10 mouse cellular contexts compared by ENCODE assay signal in genomic region chr10:59310691-59311457, GRCm38 (mm10). TPM values are rescaled to one million over a fixed set of nuclear protein-coding genes. Genes with fewer than 3 reads are reported as not detected.
DNase-seq lines count a peak whose midpoint lies in the region; ATAC-seq and TF ChIP-seq lines count a peak whose summit lies in the region.
"Had no signal": no experiment of that assay in that cellular context is flagged by ENCODE, and none has a peak within 500 bp of the region (broad histone marks: within the 10 kb centered on the region; RNA-seq: fewer than 3 reads in every experiment).

No protein-coding gene starts in this region.

- 52% methylated on average over 6 of the region's 6 CpGs for WGBS in intestine, postnatal 0 days
- 50% methylated on average over 6 of the region's 6 CpGs for WGBS in lung, embryonic 15.5 days
- WGBS in forebrain, embryonic 13.5 days = 79% methylated on average over 6 of the region's 6 CpGs

- DNase-seq in adrenal gland, adult 2 months = peak; percentile 31
- DNase-seq in adrenal gland, adult 8-10 months = no peak
- DNase-seq in thymus, adult 18-20 months = no peak
- DNase-seq in testis, postnatal 14 days (ENCODE audit: low spot score) = no peak

- H3K9me3 ChIP-seq in intestine, postnatal 0 days (ENCODE audit: control insufficient read depth) = no peaks in the 10 kb centered on the region
- H3K9me3 ChIP-seq in lung, embryonic 15.5 days = no peaks in the 10 kb centered on the region
- no peaks in the 10 kb centered on the region for H3K9me3 ChIP-seq in forebrain, embryonic 13.5 days (replicated peaks)

- 0 out of 2 replicates have a peak overlapping the region, but pooled peaks have one; percentile 7 for H3K27ac ChIP-seq in intestine, postnatal 0 days (ENCODE audit: low read depth, low read length)
- no peak overlapping the region for H3K27ac ChIP-seq in lung, embryonic 15.5 days
- no peak overlapping the region for H3K27ac ChIP-seq in forebrain, embryonic 13.5 days
- H3K27ac ChIP-seq: left cerebral cortex, adult 2 months; neural tube, embryonic 13.5 days had no signal

- no peak for TF ChIP-seq CTCF in intestine, postnatal 0 days (IDR thresholded peaks at IDR 0.05; ENCODE audit: low read depth)

- H3K4me2 ChIP-seq in intestine, postnatal 0 days (replicated peaks; ENCODE audit: low read depth) = no peak overlapping the region
- no peak overlapping the region for H3K4me2 ChIP-seq in lung, embryonic 15.5 days
- H3K4me2 ChIP-seq in forebrain, embryonic 13.5 days = no peak overlapping the region
- H3K4me2 ChIP-seq: neural tube, embryonic 13.5 days had no signal

- no peaks in the 10 kb centered on the region for H3K27me3 ChIP-seq in intestine, postnatal 0 days (replicated peaks; ENCODE audit: control insufficient read depth, insufficient read depth, low read length)
- H3K27me3 ChIP-seq in lung, embryonic 15.5 days = no peaks in the 10 kb centered on the region
- H3K27me3 ChIP-seq in forebrain, embryonic 13.5 days = no peaks in the 10 kb centered on the region
- H3K27me3 ChIP-seq: neural tube, embryonic 13.5 days had no signal

- H3K9ac ChIP-seq in intestine, postnatal 0 days (ENCODE audit: low read depth, low read length) = no peak overlapping the region
- no peak overlapping the region for H3K9ac ChIP-seq in lung, embryonic 15.5 days
- H3K9ac ChIP-seq in forebrain, embryonic 13.5 days = no peak overlapping the region
- H3K9ac ChIP-seq: neural tube, embryonic 13.5 days had no signal

- 0 out of 2 replicates have a peak, but pooled peaks have one; percentile 11 for ATAC-seq in common myeloid progenitor, adult 5-6 weeks (replicated peaks; ENCODE audit: low read depth, poor library complexity, severe bottlenecking)
- no peak for ATAC-seq in intestine, postnatal 0 days
- ATAC-seq in lung, embryonic 15.5 days (ENCODE audit: borderline replicate concordance, extremely low read depth, low FRiP score, low TSS enrichment) = peak; percentile 85; the same call in 1 of the 2 replicates
- ATAC-seq in forebrain, embryonic 13.5 days = no peak

- H3K4me3 ChIP-seq in intestine, postnatal 0 days (ENCODE audit: low read depth, low read length) = no peak overlapping the region
- H3K4me3 ChIP-seq in lung, embryonic 15.5 days = no peak overlapping the region
- no peak overlapping the region for H3K4me3 ChIP-seq in forebrain, embryonic 13.5 days
- H3K4me3 ChIP-seq: left cerebral cortex, adult 2 months; neural tube, embryonic 13.5 days had no signal

- no peaks in the 10 kb centered on the region for H3K36me3 ChIP-seq in intestine, postnatal 0 days (ENCODE audit: control insufficient read depth, insufficient read depth)
- no peaks in the 10 kb centered on the region for H3K36me3 ChIP-seq in lung, embryonic 15.5 days
- H3K36me3 ChIP-seq in forebrain, embryonic 13.5 days (ENCODE audit: poor library complexity, severe bottlenecking) = no peaks in the 10 kb centered on the region
- H3K36me3 ChIP-seq: neural tube, embryonic 13.5 days had no signal

- H3K4me1 ChIP-seq in intestine, postnatal 0 days (replicated peaks; ENCODE audit: control insufficient read depth, insufficient read depth, low read length) = 0 out of 2 replicates have a peak, but pooled peaks cover 5% of the 10 kb centered on the region
- H3K4me1 ChIP-seq in lung, embryonic 15.5 days = peaks cover 17% of the 10 kb centered on the region
- H3K4me1 ChIP-seq in forebrain, embryonic 13.5 days = no peaks in the 10 kb centered on the region
- H3K4me1 ChIP-seq: neural tube, embryonic 13.5 days had no signal

RNA-seq across cellular contexts. Expression of gene P4ha1, which starts 12.2 kb away (rescaled TPM):
- 10 to 100 TPM; 44.4 to 79.9 TPM for total RNA-seq in adrenal gland, adult 2 months (2021)
- polyA plus RNA-seq in adrenal gland, adult 2 months (2012; rRNA removed) = 4.7 and 7.6 TPM in 2 replicates
- 10 to 100 TPM; 32.5 to 73.9 (median 37.1) TPM for total RNA-seq in adrenal gland, adult 8-10 months (2022)
- total RNA-seq in common myeloid progenitor, adult 5-6 weeks (2017) = 26.2 and 28.9 TPM in 2 replicates
- 8.7 TPM in 2 replicates for polyA plus RNA-seq in intestine, postnatal 0 days (2015; fragmentation: Nextera tagmentation; extraction: Ambion mirVana)
- 71.3 and 72.0 TPM in 2 replicates for polyA plus RNA-seq in lung, embryonic 15.5 days (2015; fragmentation: Nextera tagmentation; extraction: Ambion mirVana)
- polyA plus RNA-seq in forebrain, embryonic 13.5 days (2015; fragmentation: Nextera tagmentation; extraction: Ambion mirVana) = 25.9 and 26.9 TPM in 2 replicates

Comparison
In these comparisons a context has a peak if more than half of its experiments do, and no peak if none do; other contexts are left out.
1. ATAC-seq: peak in common myeloid progenitor, adult 5-6 weeks (single experiment) and lung, embryonic 15.5 days (single experiment); none in intestine, postnatal 0 days (single experiment) and forebrain, embryonic 13.5 days (single experiment).